Mouse (Mus musculus): Measurements from ENCODE around the gene Chtf18.

- TF ChIP-seq POLR2A (IDR thresholded peaks at IDR 0.05; ENCODE audit: insufficient read depth, low read depth, low read length) (no peak), CTCF (IDR thresholded peaks at IDR 0.05) (no peak), EP300 (IDR thresholded peaks at IDR 0.05; ENCODE audit: insufficient read depth, low read depth, low read length) (no peak)
These were observed 27.0 kb upstream of the Chtf18 start, which contains the start of gene Msln for GRCm38 (mm10) chr17:25754241-25754640.

Measured in heart, adult 2 months (tissue).